Mouse (Mus musculus) ovary, postnatal 10 days (tissue): ENCODE results near the gene Gpr25.

Experiments used
- DNase-seq: peaks from one replicate; pipeline ENCODE4 v3.0.0; 2022; ENCODE audit warnings: low spot score

Gene Gpr25

GRCm38 (mm10) chr1:136232986-136233790 is 27.5 kb downstream of the Gpr25 start:
- DNase-seq: no peak

GRCm38 (mm10) chr1:136232285-136232926 is 28.3 kb downstream of the Gpr25 start:
- DNase-seq: no peak

- DNase-seq: no peak
Observed at GRCm38 (mm10) chr1:136231596-136231995, 29.1 kb downstream of the Gpr25 start.

- no peak for DNase-seq
Observed at GRCm38 (mm10) chr1:136230201-136230600, 30.5 kb downstream of the Gpr25 start.

GRCm38 (mm10) chr1:136229040-136229373 is 31.7 kb downstream of the Gpr25 start:
- DNase-seq: no peak

- no peak for DNase-seq
Observed at GRCm38 (mm10) chr1:136228328-136229039, 32.2 kb downstream of the Gpr25 start.

GRCm38 (mm10) chr1:136227870-136228269 is 32.8 kb downstream of the Gpr25 start:
- no peak for DNase-seq

GRCm38 (mm10) chr1:136226626-136227025 is 34.0 kb downstream of the Gpr25 start:
- no peak for DNase-seq

- no peak for DNase-seq
Observed at GRCm38 (mm10) chr1:136225846-136226245, 34.8 kb downstream of the Gpr25 start.

GRCm38 (mm10) chr1:136223758-136224342 is 36.8 kb downstream of the Gpr25 start:
- no peak for DNase-seq

GRCm38 (mm10) chr1:136222386-136222785 is 38.3 kb downstream of the Gpr25 start:
- DNase-seq: no peak

- no peak for DNase-seq
Observed at GRCm38 (mm10) chr1:136220037-136220871, 40.4 kb downstream of the Gpr25 start.

GRCm38 (mm10) chr1:136214304-136214703 is 46.4 kb downstream of the Gpr25 start:
- no peak for DNase-seq

GRCm38 (mm10) chr1:136212803-136213202 is 47.9 kb downstream of the Gpr25 start, which contains the start of gene Mroh3:
Gene Mroh3, minus strand, starts transcription at chr1:136212828.
- no peak for DNase-seq
